Comparison of ENCODE assay signal across 47 mouse cellular contexts in genomic region chr7:108750673-108751072, GRCm38 (mm10). TPM values are rescaled to one million over a fixed set of nuclear protein-coding genes. Genes with fewer than 3 reads are reported as not detected.
"Had no signal": no experiment of that assay in that cellular context is flagged by ENCODE, and none has a peak within 500 bp of the region (broad histone marks: within the 10 kb centered on the region; RNA-seq: fewer than 3 reads in every experiment).

Gene Olfr513 (plus strand): TSS chr7:108750973.

- H3K9ac ChIP-seq: limb, embryonic 12.5 days; limb, embryonic 13.5 days; limb, embryonic 15.5 days; liver, embryonic 12.5 days; liver, embryonic 13.5 days; liver, embryonic 14.5 days; liver, embryonic 15.5 days; liver, postnatal 0 days; lung, embryonic 14.5 days; lung, embryonic 15.5 days; midbrain, embryonic 12.5 days; midbrain, embryonic 13.5 days; neural tube, embryonic 12.5 days had no signal

- H3K27ac ChIP-seq: left cerebral cortex, adult 2 months; limb, embryonic 10.5 days; limb, embryonic 12.5 days; limb, embryonic 13.5 days; limb, embryonic 15.5 days; liver, embryonic 12.5 days; liver, embryonic 13.5 days; liver, embryonic 14.5 days; liver, embryonic 15.5 days; lung, embryonic 15.5 days; macrophage; midbrain, embryonic 10.5 days; midbrain, embryonic 12.5 days; midbrain, embryonic 13.5 days; neural tube, embryonic 12.5 days had no signal

- H3K27me3 ChIP-seq: limb, embryonic 12.5 days; limb, embryonic 13.5 days; limb, embryonic 15.5 days; liver, embryonic 12.5 days; liver, embryonic 13.5 days; liver, embryonic 15.5 days; lung, embryonic 15.5 days; megakaryocyte, embryonic 14.5 days; midbrain, embryonic 12.5 days; midbrain, embryonic 13.5 days; neural tube, embryonic 12.5 days had no signal

- H3K4me1 ChIP-seq: limb, embryonic 10.5 days; limb, embryonic 12.5 days; limb, embryonic 13.5 days; limb, embryonic 15.5 days; liver, embryonic 12.5 days; liver, embryonic 13.5 days; liver, embryonic 15.5 days; lung, embryonic 15.5 days; megakaryocyte, embryonic 14.5 days; midbrain, embryonic 10.5 days; midbrain, embryonic 12.5 days; midbrain, embryonic 13.5 days; neural tube, embryonic 12.5 days had no signal

- H3K36me3 ChIP-seq: limb, embryonic 10.5 days; limb, embryonic 12.5 days; limb, embryonic 13.5 days; limb, embryonic 15.5 days; liver, embryonic 12.5 days; liver, embryonic 13.5 days; liver, embryonic 15.5 days; lung, embryonic 15.5 days; midbrain, embryonic 10.5 days; midbrain, embryonic 12.5 days; midbrain, embryonic 13.5 days; neural tube, embryonic 12.5 days had no signal

- H3K4me3 ChIP-seq: left cerebral cortex, adult 2 months; limb, embryonic 10.5 days; limb, embryonic 12.5 days; limb, embryonic 13.5 days; limb, embryonic 15.5 days; liver, embryonic 12.5 days; liver, embryonic 13.5 days; liver, embryonic 15.5 days; lung, embryonic 15.5 days; megakaryocyte, embryonic 14.5 days; midbrain, embryonic 10.5 days; midbrain, embryonic 12.5 days; midbrain, embryonic 13.5 days; myocyte; neural tube, embryonic 12.5 days had no signal

- ATAC-seq: liver, embryonic 12.5 days; liver, postnatal 0 days; lung, postnatal 0 days; midbrain, embryonic 13.5 days; midbrain, embryonic 16.5 days had no signal

- H3K9me3 ChIP-seq: limb, embryonic 10.5 days; limb, embryonic 12.5 days; limb, embryonic 13.5 days; limb, embryonic 15.5 days; liver, embryonic 13.5 days; lung, embryonic 15.5 days; midbrain, embryonic 10.5 days; midbrain, embryonic 12.5 days; midbrain, embryonic 13.5 days; neural tube, embryonic 12.5 days had no signal

- H3K4me2 ChIP-seq: limb, embryonic 12.5 days; limb, embryonic 13.5 days; limb, embryonic 15.5 days; liver, embryonic 11.5 days; liver, embryonic 12.5 days; liver, embryonic 13.5 days; liver, embryonic 15.5 days; lung, embryonic 14.5 days; lung, embryonic 15.5 days; midbrain, embryonic 11.5 days; midbrain, embryonic 12.5 days; midbrain, embryonic 13.5 days; neural tube, embryonic 12.5 days had no signal

- DNase-seq: left cerebral cortex, postnatal 4 days; liver; liver, embryonic 13.5 days; liver, postnatal 0 days; lung, adult 18-20 months; lung, adult 2 months; lung, embryonic 14.5 days; lung, postnatal 10 days; lung, postnatal 14 days; lung, postnatal 36 days; lung, postnatal 4 days; midbrain, embryonic 14.5 days had no signal

RNA-seq across cellular contexts. Expression of gene Olfr513, which starts in this region (rescaled TPM):
- total RNA-seq: left cerebral cortex, adult 2 months; left cerebral cortex, adult 8-10 months; left cerebral cortex, postnatal 10 days; left cerebral cortex, postnatal 14 days; left cerebral cortex, postnatal 25 days; left cerebral cortex, postnatal 36 days; left cerebral cortex, postnatal 4 days; liver, adult 2 months; megakaryocyte progenitor cell, adult 5-6 weeks; megakaryocyte, adult 5-6 weeks; megakaryocyte-erythroid progenitor cell, adult 5-6 weeks; monocyte, adult 5-6 weeks had no signal
- polyA plus RNA-seq: limb, embryonic 10.5 days; limb, embryonic 11.5 days; limb, embryonic 12.5 days; limb, embryonic 13.5 days; limb, embryonic 14.5 days; limb, embryonic 15.5 days; liver, adult 2 months; liver, embryonic 11.5 days; liver, embryonic 12.5 days; liver, embryonic 13.5 days; liver, embryonic 14.5 days; liver, embryonic 15.5 days; liver, embryonic 16.5 days; liver, postnatal 0 days; lung, adult 2 months; lung, embryonic 14.5 days; lung, embryonic 15.5 days; lung, embryonic 16.5 days; lung, postnatal 0 days; macrophage; midbrain, embryonic 10.5 days; midbrain, embryonic 11.5 days; midbrain, embryonic 12.5 days; midbrain, embryonic 13.5 days; midbrain, embryonic 14.5 days; midbrain, embryonic 16.5 days; myocyte; neural tube, embryonic 11.5 days; neural tube, embryonic 12.5 days had no signal
